In the genomic region with DNA sequence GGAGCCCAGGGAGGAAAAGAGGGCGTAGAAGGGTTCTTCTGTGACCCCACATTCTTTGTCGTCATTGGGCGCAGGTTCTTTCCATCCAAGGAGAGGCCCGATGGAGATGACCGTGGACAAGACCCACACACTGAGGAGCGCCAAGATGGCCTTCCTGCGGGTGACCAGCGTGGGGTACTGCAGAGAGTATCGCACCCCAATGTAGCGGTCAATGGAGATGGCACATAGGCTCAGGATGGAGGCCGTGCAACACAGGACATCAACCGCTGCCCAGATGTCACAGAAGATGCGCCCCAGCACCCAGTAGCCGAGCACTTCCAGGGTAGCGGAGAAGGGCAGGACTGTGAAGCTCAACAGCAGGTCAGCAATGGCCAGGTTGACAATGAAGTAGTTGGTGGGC, we compare ENCODE assay signal across 9 mouse cellular contexts.
DNase-seq lines count a peak whose midpoint lies in the region; ATAC-seq and TF ChIP-seq lines count a peak whose summit lies in the region.
"Had no signal": no experiment of that assay in that cellular context is flagged by ENCODE, and none has a peak within 500 bp of the region (broad histone marks: within the 10 kb centered on the region; RNA-seq: fewer than 3 reads in every experiment).

No protein-coding gene starts in this region.

- H3K4me1 ChIP-seq in kidney, postnatal 0 days (replicated peaks; ENCODE audit: insufficient read depth, low read length), result no peaks in the 10 kb centered on the region
- 0 out of 2 replicates have a peak, but pooled peaks cover 4% of the 10 kb centered on the region for H3K4me1 ChIP-seq in forebrain, embryonic 14.5 days (ENCODE audit: control insufficient read depth, insufficient read depth, low read length)
- no peaks in the 10 kb centered on the region for H3K4me1 ChIP-seq in intestine, embryonic 14.5 days (replicated peaks; ENCODE audit: control insufficient read depth, insufficient read depth, low read length)

- H3K79me2 ChIP-seq in myocyte (ENCODE audit: control insufficient read depth, insufficient read depth), result no peaks in the 10 kb centered on the region

- no peaks in the 10 kb centered on the region for H3K9me3 ChIP-seq in kidney, postnatal 0 days (replicated peaks; ENCODE audit: low read length)
- H3K9me3 ChIP-seq in forebrain, embryonic 14.5 days (replicated peaks; ENCODE audit: control insufficient read depth, low read length), result no peaks in the 10 kb centered on the region
- no peaks in the 10 kb centered on the region for H3K9me3 ChIP-seq in intestine, embryonic 14.5 days (ENCODE audit: control insufficient read depth, low read length)

- H3K27me3 ChIP-seq in kidney, postnatal 0 days (ENCODE audit: insufficient read depth, low read length), result no peaks in the 10 kb centered on the region; the same call in 1 of the 2 replicates
- peaks cover 22% of the 10 kb centered on the region for H3K27me3 ChIP-seq in forebrain, embryonic 14.5 days (replicated peaks; ENCODE audit: control insufficient read depth, insufficient read depth, low read length)
- peaks cover 33% of the 10 kb centered on the region for H3K27me3 ChIP-seq in intestine, embryonic 14.5 days (replicated peaks; ENCODE audit: control insufficient read depth, insufficient read depth, low read length)
- H3K27me3 ChIP-seq in myocyte (ENCODE audit: control insufficient read depth, insufficient read depth, insufficient read length), result no peaks in the 10 kb centered on the region

- H3K36me3 ChIP-seq in kidney, postnatal 0 days (ENCODE audit: insufficient read depth, low read length), result no peaks in the 10 kb centered on the region
- no peaks in the 10 kb centered on the region for H3K36me3 ChIP-seq in forebrain, embryonic 14.5 days (ENCODE audit: control insufficient read depth, insufficient read depth, low read length)
- H3K36me3 ChIP-seq in intestine, embryonic 14.5 days (ENCODE audit: control insufficient read depth, insufficient read depth, low read length), result no peaks in the 10 kb centered on the region
- no peaks in the 10 kb centered on the region for H3K36me3 ChIP-seq in myocyte (ENCODE audit: control insufficient read depth, insufficient read depth)

- 93% methylated on average over 15 of the region's 15 CpGs for WGBS in kidney, postnatal 0 days
- WGBS in forebrain, embryonic 14.5 days, result 96% methylated on average over 15 of the region's 15 CpGs
- 90% methylated on average over 15 of the region's 15 CpGs for WGBS in intestine, embryonic 14.5 days

- H3ac ChIP-seq in myocyte (ENCODE audit: control insufficient read depth, insufficient read length), result no peak overlapping the region

- no peak overlapping the region for H3K27ac ChIP-seq in kidney, postnatal 0 days
- no peak overlapping the region for H3K27ac ChIP-seq in forebrain, embryonic 14.5 days (ENCODE audit: low read depth, low read length)
- H3K27ac ChIP-seq in intestine, embryonic 14.5 days (ENCODE audit: low read depth), result no peak overlapping the region

- no peak for TF ChIP-seq POLR2A in myocyte (IDR thresholded peaks at IDR 0.05; ENCODE audit: insufficient read length, low read depth)

- H3K4me2 ChIP-seq in kidney, postnatal 0 days (ENCODE audit: low read length), result peak overlapping the region; percentile 86
- peak overlapping the region; percentile 81; the same call in 1 of the 2 replicates for H3K4me2 ChIP-seq in forebrain, embryonic 14.5 days (ENCODE audit: low read length)
- peak overlapping the region; percentile 71 for H3K4me2 ChIP-seq in intestine, embryonic 14.5 days (ENCODE audit: low read length)
- H3K4me2 ChIP-seq in myocyte (ENCODE audit: low read depth), result no peak overlapping the region

- ATAC-seq in kidney, postnatal 0 days (replicated peaks; ENCODE audit: low FRiP score, low read depth), result no peak
- ATAC-seq in forebrain, embryonic 14.5 days, result no peak
- ATAC-seq in intestine, embryonic 14.5 days (replicated peaks; ENCODE audit: low FRiP score, low TSS enrichment, low read depth), result no peak

- DNase-seq in kidney, postnatal 0 days (ENCODE audit: low spot score), result no peak
- no peak for DNase-seq in kidney, adult 18-20 months
- DNase-seq in forebrain, embryonic 14.5 days (ENCODE audit: low spot score), result no peak
- DNase-seq in intestine, embryonic 14.5 days (ENCODE audit: low spot score), result no peak
- no peak for DNase-seq in right cerebral cortex, adult 18-20 months
- no peak for DNase-seq in embryo, embryonic 9.5 days (ENCODE audit: extremely low spot score)
- DNase-seq in right cerebral cortex, postnatal 14 days, result no peak

- H3K9ac ChIP-seq in kidney, postnatal 0 days (ENCODE audit: low read depth, low read length), result no peak overlapping the region
- H3K9ac ChIP-seq in forebrain, embryonic 14.5 days (ENCODE audit: low read length), result no peak overlapping the region
- H3K9ac ChIP-seq in intestine, embryonic 14.5 days (ENCODE audit: low read length), result no peak overlapping the region

- TF ChIP-seq CTCF in kidney, postnatal 0 days (IDR thresholded peaks at IDR 0.05; ENCODE audit: low read depth), result no peak

- peak overlapping the region; percentile 45; the same call in 1 of the 2 replicates for H3K4me3 ChIP-seq in kidney, postnatal 0 days (replicated peaks; ENCODE audit: low read depth, low read length)
- H3K4me3 ChIP-seq in forebrain, embryonic 14.5 days (ENCODE audit: low read depth, low read length), result no peak overlapping the region
- H3K4me3 ChIP-seq in intestine, embryonic 14.5 days (ENCODE audit: low read depth, low read length), result no peak overlapping the region
- H3K4me3 ChIP-seq in myocyte, result peak overlapping the region; percentile 9
- H3K4me3 ChIP-seq: megakaryocyte, embryonic 14.5 days had no signal

TF ChIP-seq in myocyte, 11 proteins besides CTCF, POLR2A, EP300 and RAD21:
- TF ChIP-seq MYOG (IDR thresholded peaks at IDR 0.05; ENCODE audit: control insufficient read depth in 1 of 3, insufficient read depth in 1 of 3, insufficient read length in 2 of 3, low read depth in 2 of 3) (peak in 1 of 3 experiments; percentile 3), MYOD1 (IDR thresholded peaks at IDR 0.05; ENCODE audit: control insufficient read depth in 1 of 3, insufficient read length in 2 of 3, low read depth in 2 of 3) (no peak)

Comparison
In these comparisons a context has a peak if more than half of its experiments do, and no peak if none do; other contexts are left out.
1. H3K4me3 ChIP-seq: peak in kidney, postnatal 0 days (single experiment) and myocyte (single experiment); none in forebrain, embryonic 14.5 days (single experiment) and intestine, embryonic 14.5 days (single experiment).